Mouse (Mus musculus): ENCODE measurements around the gene Cfap61. TPM values are rescaled to one million over a fixed set of nuclear protein-coding genes. Genes with fewer than 3 reads are reported as not detected.

Gene Cfap61
- total RNA-seq, 2 experiments from 2014 or later: 0.41 to 0.79 TPM

- DNase-seq: no peak
These were observed 15.7 kb downstream of the Cfap61 start for GRCm38 (mm10) chr2:145950239-145950638.

- DNase-seq: no peak
These were observed 18.1 kb downstream of the Cfap61 start for GRCm38 (mm10) chr2:145952726-145953125.

- no peak for DNase-seq
These were observed 21.3 kb downstream of the Cfap61 start for GRCm38 (mm10) chr2:145955844-145956243.

- no peak for DNase-seq
These were observed 21.7 kb downstream of the Cfap61 start for GRCm38 (mm10) chr2:145956318-145956717.

- DNase-seq: no peak
These were observed 22.9 kb downstream of the Cfap61 start for GRCm38 (mm10) chr2:145957450-145957849.

GRCm38 (mm10) chr2:145958097-145958496, 23.5 kb downstream of the Cfap61 start:
- no peak for DNase-seq

- DNase-seq: no peak
These were observed 24.0 kb downstream of the Cfap61 start for GRCm38 (mm10) chr2:145958551-145958950.

- no peak for DNase-seq
These were observed 27.3 kb downstream of the Cfap61 start for GRCm38 (mm10) chr2:145961861-145962260.

- DNase-seq: no peak
These were observed 36.2 kb downstream of the Cfap61 start for GRCm38 (mm10) chr2:145970751-145971150.

- no peak for DNase-seq
These were observed 36.8 kb downstream of the Cfap61 start for GRCm38 (mm10) chr2:145971237-145972010.

GRCm38 (mm10) chr2:145972571-145972970, 38.0 kb downstream of the Cfap61 start:
- no peak for DNase-seq

- DNase-seq: no peak
These were observed 45.0 kb downstream of the Cfap61 start for GRCm38 (mm10) chr2:145979616-145980015.

- DNase-seq: no peak
These were observed 46.3 kb downstream of the Cfap61 start for GRCm38 (mm10) chr2:145980881-145981280.

GRCm38 (mm10) chr2:145981699-145982112, 47.1 kb downstream of the Cfap61 start:
- DNase-seq: no peak

GRCm38 (mm10) chr2:145982317-145983045, 47.9 kb downstream of the Cfap61 start:
- no peak for DNase-seq

GRCm38 (mm10) chr2:145987757-145988156, 53.2 kb downstream of the Cfap61 start:
- no peak for DNase-seq

GRCm38 (mm10) chr2:145990446-145990845, 55.9 kb downstream of the Cfap61 start:
- no peak for DNase-seq

GRCm38 (mm10) chr2:145996472-145996871, 61.9 kb downstream of the Cfap61 start:
- no peak for DNase-seq

GRCm38 (mm10) chr2:145997956-145998525, 63.5 kb downstream of the Cfap61 start:
- no peak for DNase-seq

- DNase-seq: no peak
These were observed 74.2 kb downstream of the Cfap61 start for GRCm38 (mm10) chr2:146008801-146009200.

GRCm38 (mm10) chr2:146009596-146010349, 75.2 kb downstream of the Cfap61 start:
- no peak for DNase-seq

- no peak for DNase-seq
These were observed 76.2 kb downstream of the Cfap61 start for GRCm38 (mm10) chr2:146010816-146011215.
